Mouse (Mus musculus): ENCODE measurements at regions not wholly inside any gene's neighbourhood (a gene's known extent, or its start where the extent isn't known, plus 50 kb on each side); places are given as distances from the start of the nearest gene placed in this dataset.

DNA sequence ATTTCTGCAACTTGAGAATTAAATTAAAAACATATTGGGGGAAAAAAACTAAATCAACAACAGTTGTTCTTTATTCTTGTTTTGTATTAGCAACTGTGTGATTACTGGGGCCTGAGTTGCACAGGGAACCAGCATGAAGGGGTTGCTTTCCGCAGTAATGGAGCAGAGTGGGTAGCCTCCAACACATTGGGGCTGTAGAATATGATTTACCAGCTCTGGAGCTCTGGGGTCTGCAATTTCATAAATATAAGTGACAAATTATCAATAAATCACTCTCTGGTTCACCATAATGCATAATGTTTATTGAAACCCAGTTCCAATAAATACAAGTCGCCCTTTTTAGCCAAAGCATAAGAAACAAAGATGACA is 209.4 kb upstream of the Hand2 start:
- in situ Hi-C loops (cut with MboI; ENCODE audit: low pct_ligation_motif_present, low pct_unique_long_range_greater_than_20kb, low sequenced_read_pairs) (no loop called here), dilution Hi-C loops (cut with MboI; ENCODE audit: extremely low pct_ligation_motif_present, extremely low pct_unique_long_range_greater_than_20kb, low sequenced_read_pairs) (no loop called here)
- Histone ChIP-seq H3K4me3 (replicated peaks in 1 of 3; ENCODE audit: low read depth in 2 of 3, low read length in 2 of 3, poor library complexity in 1 of 3) (no peak overlapping the region), H3K27me3 (replicated peaks) (no peaks in the 10 kb centered on the region), H3K27ac (ENCODE audit: insufficient read depth, low read depth) (no peak overlapping the region), H3K79me2 (replicated peaks; ENCODE audit: control insufficient read depth, extremely low read depth, insufficient read depth, poor library complexity, severe bottlenecking) (no peaks in the 10 kb centered on the region), H3K9me3 (replicated peaks; ENCODE audit: low read length) (peaks cover 2% of the 10 kb centered on the region), H3K4me2 (ENCODE audit: insufficient read depth, low read depth, poor library complexity, severe bottlenecking) (no peak overlapping the region), H3K4me1 (ENCODE audit: control insufficient read depth in 1 of 2, insufficient read depth in 2 of 2) (peaks cover 0 to 12% of the 10 kb centered on the region in 2 experiments; a peak in 1 of 4 replicates), H3K9ac (ENCODE audit: insufficient read depth, low read depth) (no peak overlapping the region), H3K36me3 (replicated peaks in 1 of 2; ENCODE audit: control insufficient read depth in 1 of 2, insufficient read depth in 1 of 2, low read length in 1 of 2) (no peaks in the 10 kb centered on the region)
- no peak for DNase-seq (ENCODE audit: extremely low read depth)
- TF ChIP-seq JUND (conservative IDR thresholded peaks at IDR 0.05; ENCODE audit: low read depth, low read length), result no peak
- no peak for TF ChIP-seq CHD2 (IDR thresholded peaks at IDR 0.05; ENCODE audit: low read length)
- TF ChIP-seq MYC (IDR thresholded peaks at IDR 0.05; ENCODE audit: low read depth, low read length), result no peak
- TF ChIP-seq MXI1 (IDR thresholded peaks at IDR 0.05; ENCODE audit: low read depth, low read length), result no peak
- no peak for TF ChIP-seq ETS1 (conservative IDR thresholded peaks at IDR 0.05; ENCODE audit: low read depth, low read length)
- no peak for TF ChIP-seq ELF1 (IDR thresholded peaks at IDR 0.05; ENCODE audit: low read depth, low read length)
- TF ChIP-seq CHD1 (IDR thresholded peaks at IDR 0.05; ENCODE audit: low read depth, low read length), result no peak
- TF ChIP-seq MAFK (IDR thresholded peaks at IDR 0.05; ENCODE audit: insufficient replicate concordance, low read length), result no peak
- no peak for TF ChIP-seq CTCF (conservative IDR thresholded peaks at IDR 0.05 in 1 of 2, IDR thresholded peaks at IDR 0.05 in 1 of 2; ENCODE audit: low read depth in 2 of 2, low read length in 2 of 2)
- no peak for TF ChIP-seq E2F4 (IDR thresholded peaks at IDR 0.05; ENCODE audit: insufficient replicate concordance, low read depth, low read length)
- TF ChIP-seq HCFC1 (IDR thresholded peaks at IDR 0.05; ENCODE audit: low read depth, low read length), result no peak
- no peak for TF ChIP-seq MEF2A (IDR thresholded peaks at IDR 0.05; ENCODE audit: borderline replicate concordance, low read depth, low read length)
- TF ChIP-seq TBP (conservative IDR thresholded peaks at IDR 0.05; ENCODE audit: low read depth, low read length), result no peak

DNA sequence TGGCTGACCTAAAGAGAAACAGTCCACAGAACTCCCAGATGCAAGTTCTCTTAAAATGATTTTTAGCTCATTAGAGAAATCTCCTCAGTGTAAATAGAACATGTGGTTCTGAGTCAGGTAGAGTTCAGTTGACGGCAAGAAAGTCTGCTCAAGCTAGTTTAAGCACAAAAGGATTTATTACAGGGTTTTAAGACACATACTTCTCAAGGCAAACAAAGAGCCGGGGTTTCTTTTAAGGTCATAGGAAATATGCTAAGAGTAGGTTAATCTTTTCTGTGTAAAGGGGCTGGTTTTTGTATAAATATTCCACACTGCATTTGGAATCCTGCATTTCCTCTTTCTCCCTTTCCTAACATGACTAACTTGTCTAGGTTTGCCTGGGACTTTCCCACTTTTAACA is 206.9 kb upstream of the Hand2 start:
- no peaks in the 10 kb centered on the region for H3K36me3 ChIP-seq (replicated peaks in 1 of 2; ENCODE audit: control insufficient read depth in 1 of 2, insufficient read depth in 1 of 2, low read length in 1 of 2)
- DNase-seq (ENCODE audit: extremely low read depth), result peak; percentile 3
- H3K4me1 ChIP-seq (ENCODE audit: control insufficient read depth in 1 of 2, insufficient read depth in 2 of 2), result peaks cover 0 to 12% of the 10 kb centered on the region in 2 experiments; a peak in 1 of 4 replicates
- dilution Hi-C loops (cut with MboI; ENCODE audit: extremely low pct_ligation_motif_present, extremely low pct_unique_long_range_greater_than_20kb, low sequenced_read_pairs) (no loop called here), in situ Hi-C loops (cut with MboI; ENCODE audit: low pct_ligation_motif_present, low pct_unique_long_range_greater_than_20kb, low sequenced_read_pairs) (no loop called here)
- TF ChIP-seq POLR2AphosphoS2 (IDR thresholded peaks at IDR 0.05; ENCODE audit: low read depth, low read length) (no peak), BHLHE40 (IDR thresholded peaks at IDR 0.05; ENCODE audit: low read depth, low read length) (no peak), USF2 (conservative IDR thresholded peaks at IDR 0.05; ENCODE audit: low read depth, low read length) (no peak), CHD1 (IDR thresholded peaks at IDR 0.05; ENCODE audit: low read depth, low read length) (no peak), JUN (IDR thresholded peaks at IDR 0.05; ENCODE audit: insufficient read depth, low read depth, low read length) (no peak), ZMIZ1 (IDR thresholded peaks at IDR 0.05; ENCODE audit: low read depth, low read length) (no peak), UBTF (IDR thresholded peaks at IDR 0.05; ENCODE audit: low read depth, low read length) (no peak), NELFE (IDR thresholded peaks at IDR 0.05; ENCODE audit: low read depth, low read length) (no peak)
- H3K79me2 ChIP-seq (replicated peaks; ENCODE audit: control insufficient read depth, extremely low read depth, insufficient read depth, poor library complexity, severe bottlenecking), result no peaks in the 10 kb centered on the region
- H3K9ac ChIP-seq (ENCODE audit: insufficient read depth, low read depth), result no peak overlapping the region
- peak overlapping the region; percentile 6; the same call in 1 of the 2 replicates for H3K4me2 ChIP-seq (ENCODE audit: insufficient read depth, low read depth, poor library complexity, severe bottlenecking)
- H3K27me3 ChIP-seq (replicated peaks), result no peaks in the 10 kb centered on the region
- no peak overlapping the region for H3K4me3 ChIP-seq (replicated peaks in 1 of 3; ENCODE audit: low read depth in 2 of 3, low read length in 2 of 3, poor library complexity in 1 of 3)
- no peak overlapping the region for H3K27ac ChIP-seq (ENCODE audit: insufficient read depth, low read depth)
- peaks cover 2% of the 10 kb centered on the region for H3K9me3 ChIP-seq (replicated peaks; ENCODE audit: low read length)
